22 mouse cellular contexts compared by ENCODE assay signal in genomic region chr9:121153276-121153675, GRCm38 (mm10).
DNase-seq lines count a peak whose midpoint lies in the region; ATAC-seq and TF ChIP-seq lines count a peak whose summit lies in the region.
"Had no signal": no experiment of that assay in that cellular context is flagged by ENCODE, and none has a peak within 500 bp of the region (broad histone marks: within the 10 kb centered on the region; RNA-seq: fewer than 3 reads in every experiment).

No protein-coding gene starts in this region.

- in situ Hi-C loops in Patski (cut with MboI; ENCODE audit: low pct_unique_long_range_greater_than_20kb): no loop called here

- peak; percentile 26 for ATAC-seq in Patski
- ATAC-seq: CD4-positive, CD25-positive, alpha-beta regulatory T cell, adult 4 months; forebrain, embryonic 14.5 days; forebrain, embryonic 16.5 days had no signal

- no peaks in the 10 kb centered on the region for H3K27me3 ChIP-seq in Patski
- H3K27me3 ChIP-seq: CH12.LX; embryonic facial prominence, embryonic 13.5 days; embryonic facial prominence, embryonic 15.5 days; forebrain, embryonic 12.5 days had no signal

- TF ChIP-seq CTCF in Patski (IDR thresholded peaks at IDR 0.05): no peak

- DNase-seq in 3T3-L1 (ENCODE audit: low read depth, low spot score) (peak; percentile 75), Patski (ENCODE audit: low read depth, low spot score) (peak; percentile 24)
- DNase-seq in Muller cell, postnatal 12 days (ENCODE audit: inconsistent ontology term): peak; percentile 29
- DNase-seq in kidney, adult 8-10 months: no peak
- DNase-seq in layer of hippocampus, postnatal 25 days (ENCODE audit: extremely low spot score in 1 of 2, low spot score in 1 of 2): no peak
- DNase-seq: adrenal gland, adult 2 months; adrenal gland, postnatal 10 days; adrenal gland, postnatal 25 days; cerebellum, adult 11 months; cerebellum, adult 18-20 months; cerebellum, adult 8-10 months; cerebellum, adult 9-11 months; cerebellum, postnatal 14 days; cerebellum, postnatal 36 days; embryo, embryonic 11 days had no signal

- CTCF ChIA-PET in Patski (lab: Charles Lee): interaction anchor here (1.5 to 1.9 kb wide), 2 partner anchors 11 to 13 kb away, joined by 3 to 5 read pairs; no protein-coding TSS in a partner anchor

- POLR2A ChIA-PET in Patski (lab: Charles Lee): no interaction called here

Comparison
In these comparisons a context has a peak if more than half of its experiments do, and no peak if none do; other contexts are left out.
1. DNase-seq: peak in 3T3-L1 (single experiment), Muller cell, postnatal 12 days (single experiment) and Patski (single experiment); none in kidney, adult 8-10 months (0 of 2) and layer of hippocampus, postnatal 25 days (0 of 2).